Mouse (Mus musculus) granulocyte monocyte progenitor cell, adult 5-6 weeks (primary cell): ENCODE results near the gene Ptpn21. TPM values are rescaled to one million over a fixed set of nuclear protein-coding genes. Genes with fewer than 3 reads are reported as not detected.
A peak's percentile ranks its signal among the peaks of the same experiment; 100 is the strongest.

Experiments
- ATAC-seq: replicated peaks from 2 replicates; pipeline ENCODE4 v1.8.0; 2016; ENCODE audit warnings: mild to moderate bottlenecking, moderate TSS enrichment, inconsistent platforms; ENCODE audit not compliant: poor library complexity, severe bottlenecking
- total RNA-seq, 2 experiments: library from RNA; stranded (forward) in 1 of 2; stranded (reverse) in 1 of 2; fragments of 200-712, 200-1000 nt in 1 of 2; fragments of >200 nt in 1 of 2; fragmentation: Nextera tagmentation in 1 of 2; gene quantifications; 2 replicates each; pipeline ENCODE4 v1.2.3; 2014 to 2017

Ptpn21 gene
- total RNA-seq (2014; fragmentation: Nextera tagmentation) = 4.7 and 7.8 TPM in 2 replicates
- total RNA-seq (2017) = 2.7 and 3.2 TPM in 2 replicates

DNA sequence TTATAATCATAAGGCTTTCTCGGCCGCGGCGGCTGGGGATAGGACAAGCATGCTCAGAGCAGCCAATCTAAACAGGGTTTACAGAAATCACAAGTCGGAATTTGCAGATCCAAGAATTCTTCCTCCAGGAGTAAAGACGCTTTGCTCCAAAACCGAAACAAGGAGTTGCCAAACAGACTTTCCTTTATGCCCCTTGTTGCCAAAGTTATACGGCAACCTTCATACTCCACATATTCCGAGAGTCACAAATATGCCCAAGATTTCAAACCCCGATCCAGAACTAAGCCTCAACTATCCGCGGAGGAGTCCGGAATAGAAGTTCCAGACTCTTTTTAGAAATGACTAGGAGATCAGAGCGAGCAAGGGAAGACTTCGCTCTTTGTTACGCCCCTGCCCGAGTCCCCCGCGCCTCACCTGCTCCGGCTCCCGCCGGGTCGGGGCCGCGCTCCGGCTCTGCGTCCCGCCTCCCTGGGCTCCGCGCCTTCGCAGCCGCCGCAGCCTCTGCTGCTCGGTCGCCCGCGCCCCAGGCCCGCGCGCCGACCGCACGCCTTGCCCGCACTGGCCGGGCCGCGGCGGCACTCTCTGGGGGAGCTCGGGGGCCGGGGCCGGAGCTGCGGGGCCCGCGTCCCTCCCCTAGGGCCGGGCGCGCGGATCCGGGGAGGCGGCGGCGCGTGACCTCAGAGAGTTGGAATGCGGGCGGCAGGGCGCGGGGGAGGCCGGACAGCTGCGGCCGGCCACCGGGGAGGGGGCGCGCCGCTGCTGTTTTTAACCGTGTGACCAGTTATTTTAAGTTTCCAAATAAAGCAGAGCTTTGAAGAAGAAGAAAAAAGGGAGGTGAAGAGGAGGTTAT, at the start of gene Ptpn21:
Gene Ptpn21, minus strand, starts transcription at position 455 of the 850 bp plus-strand sequence.
- ATAC-seq = peak; percentile 15

DNA sequence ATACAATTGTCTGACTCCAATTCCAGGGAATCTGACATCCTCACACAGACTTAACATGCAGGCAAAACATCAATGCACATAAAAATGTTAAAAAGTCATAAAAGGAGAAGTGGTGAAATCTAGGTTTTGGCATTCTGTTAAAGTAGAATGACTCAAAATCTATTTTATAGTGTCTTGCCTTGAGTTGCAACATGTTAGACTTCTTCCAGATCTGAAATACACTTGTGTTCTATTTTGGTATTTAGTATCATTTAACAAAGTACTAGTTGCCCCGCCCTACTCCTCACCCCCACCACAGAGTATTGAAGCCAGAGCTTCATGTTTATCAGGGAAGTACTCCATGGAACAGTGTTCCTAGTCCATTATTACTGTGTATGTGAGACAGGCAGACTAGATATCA, 47.0 kb upstream of the Ptpn21 start:
- no peak for ATAC-seq

DNA sequence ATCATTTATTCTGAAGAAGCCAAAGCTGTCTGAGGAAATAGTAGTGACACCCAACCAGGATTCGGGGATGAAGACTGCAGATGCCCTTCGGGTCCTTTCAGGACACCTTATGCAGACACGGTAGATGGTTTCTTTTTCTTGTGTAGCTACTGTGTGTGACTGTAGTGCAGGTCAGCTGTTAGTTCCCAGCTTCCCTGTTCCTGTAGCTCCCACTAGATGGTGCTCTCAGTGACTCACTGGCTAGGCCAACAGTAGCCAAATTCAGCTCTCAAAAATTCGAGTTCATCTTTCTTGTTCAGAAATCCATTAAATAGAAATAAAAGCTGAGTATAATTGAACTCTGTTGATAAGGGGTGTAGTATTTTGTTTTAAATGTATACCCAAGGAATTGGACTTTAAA, 41.9 kb upstream of the Ptpn21 start:
- ATAC-seq = peak; percentile 66; the same call in 1 of the 2 replicates

DNA sequence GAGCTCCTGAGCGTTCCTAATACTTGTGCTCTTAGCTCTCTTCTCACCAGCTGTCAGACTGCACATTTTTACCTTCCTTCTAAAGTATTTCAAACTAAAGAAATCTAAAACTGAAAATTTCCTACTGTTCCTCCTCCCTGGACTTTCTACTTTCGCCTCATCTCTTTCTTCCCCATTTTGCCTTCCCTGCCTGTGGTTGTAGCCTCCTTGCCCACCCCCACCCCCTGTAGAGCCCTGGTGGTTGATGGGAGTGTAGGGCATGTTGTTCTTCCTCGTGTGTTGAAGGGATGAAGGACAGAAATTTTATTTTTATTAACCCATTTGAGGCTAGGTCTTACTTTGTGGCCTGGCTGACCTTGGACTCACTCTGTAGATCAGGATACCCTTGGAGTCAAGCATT, 40.3 kb upstream of the Ptpn21 start:
- peak; percentile 87 for ATAC-seq

DNA sequence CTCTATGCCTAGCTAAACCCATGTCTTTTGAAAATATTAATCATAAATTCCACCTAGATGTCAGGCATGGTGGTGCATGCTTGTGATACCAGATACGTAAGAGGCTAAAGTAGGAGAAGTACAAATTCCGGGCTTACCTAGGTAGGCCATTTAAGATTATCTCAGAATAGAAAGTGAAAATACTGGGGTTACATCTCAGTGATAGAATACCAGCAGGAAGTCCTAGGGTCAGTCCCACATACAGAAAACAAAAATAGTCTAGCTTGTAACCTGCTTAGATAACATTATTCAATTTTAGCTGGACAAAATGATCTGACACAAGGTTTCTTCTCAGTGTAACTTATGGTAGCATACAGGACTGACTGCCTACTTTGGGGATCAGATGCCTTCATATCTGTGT, 29.0 kb upstream of the Ptpn21 start:
- ATAC-seq = no peak

DNA sequence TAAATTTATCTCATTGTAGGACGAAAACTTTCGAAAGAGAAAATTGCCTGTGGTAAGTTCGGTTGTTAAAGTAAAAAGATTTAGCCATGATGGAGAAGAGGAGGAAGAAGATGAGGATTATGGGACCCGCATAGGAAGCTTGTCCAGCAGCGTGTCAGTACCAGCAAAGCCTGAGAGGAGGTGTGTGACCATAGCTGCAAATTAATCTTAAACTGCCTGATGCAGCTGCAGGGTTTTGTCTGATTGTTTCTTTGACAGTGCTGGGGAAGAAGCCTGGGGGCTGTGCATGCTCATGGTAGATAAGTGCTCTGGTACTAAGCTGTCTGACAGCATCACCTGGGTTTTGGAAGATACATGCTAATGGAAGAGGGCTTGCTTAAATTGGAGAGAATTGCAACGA, 22.5 kb upstream of the Ptpn21 start:
- no peak for ATAC-seq

DNA sequence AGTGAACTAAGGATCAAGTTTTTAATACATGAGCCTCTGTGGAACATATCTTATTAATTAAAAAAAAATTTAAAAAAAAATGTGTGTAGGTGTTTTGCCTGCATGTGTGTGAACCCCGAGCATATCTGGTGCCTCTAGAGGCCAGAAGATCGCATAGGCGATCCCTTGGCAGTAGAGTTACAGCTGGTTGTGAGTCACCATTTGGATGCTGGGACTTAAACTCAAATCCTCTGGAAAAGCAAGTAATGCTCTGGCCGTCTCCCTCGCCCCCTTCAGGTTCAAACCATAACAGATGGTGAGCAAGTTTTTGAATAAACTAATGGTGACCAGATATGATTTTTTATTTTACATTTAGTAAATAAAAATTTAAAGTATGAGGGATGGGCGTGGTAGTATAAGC, 20.4 kb upstream of the Ptpn21 start:
- ATAC-seq = no peak

DNA sequence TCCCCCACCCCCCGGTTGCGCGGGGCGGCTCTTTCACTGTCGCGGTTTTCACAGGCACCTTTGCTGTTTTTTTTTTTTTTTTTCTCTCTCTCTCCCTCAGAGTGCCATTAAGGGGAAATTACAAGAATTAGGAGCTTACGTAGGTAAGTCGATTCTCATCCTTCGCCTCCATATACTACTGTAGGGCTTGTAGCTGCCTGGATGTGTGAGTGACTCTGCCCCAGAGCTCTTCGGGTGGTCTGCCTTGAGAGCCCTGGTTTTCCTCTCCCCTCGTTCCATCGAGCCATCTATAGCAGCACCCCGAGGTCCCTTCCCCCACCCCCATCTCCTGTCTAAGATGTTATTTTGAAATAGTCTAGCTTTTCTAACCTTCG, 10.2 kb upstream of the Ptpn21 start:
- peak; percentile 2; the same call in 1 of the 2 replicates for ATAC-seq

DNA sequence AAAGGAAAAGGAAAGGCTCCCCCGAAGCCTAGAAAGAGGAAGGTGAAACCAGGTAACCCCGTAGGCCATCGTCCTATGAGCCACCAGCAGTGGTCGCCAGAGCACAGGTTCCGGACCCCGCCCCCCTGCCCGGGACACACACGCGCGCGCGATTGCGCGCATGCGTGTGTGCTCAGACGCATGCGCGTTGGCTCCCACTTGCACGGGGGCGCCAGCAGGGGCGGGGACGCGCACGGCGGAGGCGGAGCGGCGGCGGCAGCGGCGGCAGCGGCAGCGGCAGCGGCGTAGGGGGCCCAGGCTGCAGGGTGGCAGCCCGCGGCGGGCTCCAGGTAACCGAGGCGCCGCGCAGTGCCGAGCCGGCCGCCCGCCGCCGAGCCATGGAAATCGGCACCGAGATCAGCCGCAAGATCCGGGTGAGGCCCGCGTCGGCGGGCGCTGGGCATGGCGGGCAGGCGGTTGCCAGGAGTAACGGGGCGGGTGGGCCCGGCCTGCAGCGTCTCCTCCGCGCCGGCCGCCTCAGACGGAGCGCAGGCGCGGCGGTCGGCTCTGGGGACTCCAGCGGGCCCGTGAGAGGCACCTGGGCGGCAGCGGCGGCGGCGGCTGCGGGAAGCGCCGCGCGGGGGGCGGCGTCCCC, 9.7 kb upstream of the Ptpn21 start, which contains the start of gene Zc3h14:
Gene Zc3h14, plus strand, starts transcription at position 219 of the 634 bp plus-strand sequence.
- ATAC-seq = peak; percentile 91

DNA sequence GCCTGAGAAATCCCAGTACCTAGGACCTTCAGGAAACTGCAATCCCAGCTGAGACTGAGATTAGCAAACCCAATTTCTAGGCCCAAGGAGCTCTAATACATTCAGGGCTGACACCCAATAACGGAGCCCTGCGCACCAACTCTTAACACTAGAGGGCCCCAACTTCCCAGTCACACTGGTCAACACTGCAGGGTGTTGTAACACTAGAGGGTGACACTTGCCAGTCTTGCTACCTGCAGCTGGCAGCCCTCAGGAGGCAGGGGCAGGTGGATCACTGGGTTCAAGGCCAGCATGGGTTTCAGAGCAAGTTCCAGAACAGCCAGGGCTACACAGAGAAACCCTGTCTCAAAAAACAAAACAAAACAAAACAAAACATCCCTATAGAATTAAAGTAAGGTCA, 8.9 kb upstream of the Ptpn21 start:
- ATAC-seq = peak; percentile 85

DNA sequence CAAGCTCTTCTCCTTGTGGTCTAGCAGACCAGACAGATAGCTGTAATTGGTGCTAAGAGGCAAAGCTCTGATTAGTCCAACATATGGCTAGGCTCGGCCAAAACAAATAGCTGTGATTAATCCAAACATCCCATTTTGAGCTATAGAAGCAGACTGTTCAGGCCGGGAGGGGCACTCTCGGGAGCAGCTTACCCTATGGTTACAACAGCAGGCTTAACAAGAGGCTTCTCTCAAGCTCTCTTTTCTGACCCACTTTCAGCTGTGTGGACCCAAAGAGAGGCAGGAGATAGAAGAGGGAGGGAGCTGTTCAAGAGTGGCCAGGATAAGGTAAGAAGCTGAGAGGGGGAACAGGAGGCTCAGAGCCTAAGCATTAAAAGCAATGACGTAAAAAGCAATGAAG, 8.4 kb upstream of the Ptpn21 start:
- no peak for ATAC-seq

DNA sequence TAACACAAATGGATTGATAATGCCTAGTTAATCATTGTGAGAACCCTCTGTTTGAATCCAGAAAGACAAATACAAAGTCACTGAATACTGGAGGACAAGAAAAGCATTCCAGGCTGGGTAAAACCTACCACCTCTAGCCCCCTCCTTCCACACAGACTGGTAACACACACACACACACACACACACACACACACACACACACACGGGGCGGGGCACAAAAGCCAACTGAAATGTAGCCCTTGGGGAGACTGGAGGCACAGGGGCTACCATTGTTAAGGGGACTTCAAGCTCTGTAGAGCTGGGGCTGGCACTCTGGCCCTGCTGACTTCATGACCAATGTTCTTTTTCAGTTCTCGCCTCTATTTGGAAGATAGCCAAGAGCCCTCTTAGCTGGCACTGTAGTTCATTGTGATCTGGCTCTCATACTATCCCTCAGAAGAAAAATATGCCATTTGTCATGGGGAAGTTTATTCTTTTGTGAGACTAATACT, 3.9 kb upstream of the Ptpn21 start:
- ATAC-seq = no peak

DNA sequence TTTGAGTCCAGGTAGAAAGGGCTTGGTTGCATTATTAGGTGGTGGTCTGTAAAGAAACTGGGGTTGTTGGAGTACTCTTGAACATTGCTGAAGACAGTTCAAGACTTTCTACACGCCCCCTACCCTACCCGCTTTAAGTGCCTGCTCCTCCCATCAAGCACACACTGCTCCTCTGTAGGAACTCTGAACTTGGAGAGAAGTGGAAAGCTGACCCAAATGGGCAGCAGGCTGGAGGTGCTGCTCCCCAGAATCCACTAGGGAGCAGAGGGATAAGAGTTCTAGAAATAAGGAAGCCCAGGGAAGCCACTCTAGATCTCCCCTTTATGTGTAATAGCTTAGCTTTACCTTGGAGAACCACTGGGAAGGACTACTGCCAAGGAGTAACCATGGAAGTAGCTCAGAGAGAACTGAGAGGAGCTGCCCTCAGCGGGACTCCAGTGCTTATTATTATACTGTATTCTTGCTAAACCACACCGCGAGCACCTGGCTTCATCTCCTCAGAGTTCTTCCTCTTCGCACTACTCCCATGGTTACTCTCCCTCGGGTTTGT, 671 bp upstream of the Ptpn21 start:
- no peak; the same call in 1 of the 2 replicates for ATAC-seq

DNA sequence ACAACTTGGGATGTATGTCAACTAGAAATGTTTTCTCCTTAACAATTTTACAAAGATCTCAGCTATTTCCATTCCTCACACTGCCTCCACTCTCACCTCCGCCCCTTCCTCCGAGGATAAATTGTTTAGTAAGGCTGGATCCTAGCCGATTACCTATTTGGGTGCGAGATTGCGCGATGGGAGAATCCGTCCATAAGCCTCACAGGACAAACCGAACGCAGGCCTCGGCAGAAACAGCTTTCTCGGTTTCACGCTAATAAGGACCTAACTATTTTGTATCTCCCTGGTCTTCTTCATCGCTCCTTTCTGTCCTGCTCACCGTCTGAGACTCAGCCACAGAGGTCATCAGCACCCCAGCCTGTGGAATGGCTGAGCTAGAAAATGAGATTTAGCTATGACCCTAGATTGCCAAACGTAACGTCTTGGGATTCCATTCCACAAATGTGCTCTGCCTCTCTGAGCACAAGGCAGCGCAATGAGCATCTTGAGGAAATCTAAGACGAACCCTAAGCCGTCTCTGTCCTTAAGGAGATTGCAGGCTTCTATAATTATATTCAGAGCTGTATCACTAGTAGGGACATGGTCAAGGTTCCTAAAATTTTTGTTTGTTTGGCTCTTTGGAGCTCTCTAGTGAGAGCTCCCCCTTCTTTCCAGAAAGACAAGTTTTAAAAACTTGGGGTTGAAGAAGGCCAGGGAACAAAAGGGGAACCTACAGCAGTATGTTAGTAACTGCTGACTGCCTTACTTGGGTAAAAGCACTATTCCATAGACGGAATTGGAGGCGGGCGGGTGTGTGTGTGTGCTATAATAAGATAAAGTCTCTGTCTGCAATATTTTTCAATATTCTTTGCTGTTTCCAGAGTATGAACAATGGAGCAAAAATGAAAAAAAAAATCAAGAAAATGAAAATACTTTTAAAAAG, 2.1 kb downstream of the Ptpn21 start:
- no peak for ATAC-seq

DNA sequence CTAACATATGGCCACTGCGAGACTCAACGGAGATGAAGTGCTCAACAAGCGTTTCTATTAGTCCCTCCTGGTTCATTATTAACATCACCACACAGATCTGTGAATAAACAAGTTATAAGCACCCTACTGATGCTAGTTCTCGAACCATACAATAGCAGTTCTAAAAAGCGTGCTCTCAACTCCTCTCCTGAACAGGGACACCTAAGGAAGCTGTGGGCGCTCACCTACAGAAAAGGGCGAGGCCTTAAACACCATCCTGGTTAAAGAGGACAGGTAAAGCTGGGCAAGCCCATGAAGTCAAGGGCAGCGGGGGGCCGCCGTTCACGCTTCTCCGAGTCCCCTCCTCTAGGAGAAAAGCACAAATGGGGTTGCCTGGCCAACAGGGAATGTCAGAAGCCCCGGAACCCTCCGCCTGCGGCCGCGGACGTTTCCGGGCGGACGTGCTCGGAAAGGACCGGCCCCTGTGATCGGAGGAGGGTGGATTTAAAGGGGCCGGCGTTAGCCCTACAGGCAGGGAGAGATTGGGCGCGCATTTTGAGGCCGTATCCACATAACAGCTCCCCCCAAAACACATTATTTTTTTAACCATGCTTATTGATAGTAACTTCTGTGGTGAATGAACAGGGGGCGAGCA, 2.8 kb downstream of the Ptpn21 start:
- ATAC-seq = peak; percentile 84

DNA sequence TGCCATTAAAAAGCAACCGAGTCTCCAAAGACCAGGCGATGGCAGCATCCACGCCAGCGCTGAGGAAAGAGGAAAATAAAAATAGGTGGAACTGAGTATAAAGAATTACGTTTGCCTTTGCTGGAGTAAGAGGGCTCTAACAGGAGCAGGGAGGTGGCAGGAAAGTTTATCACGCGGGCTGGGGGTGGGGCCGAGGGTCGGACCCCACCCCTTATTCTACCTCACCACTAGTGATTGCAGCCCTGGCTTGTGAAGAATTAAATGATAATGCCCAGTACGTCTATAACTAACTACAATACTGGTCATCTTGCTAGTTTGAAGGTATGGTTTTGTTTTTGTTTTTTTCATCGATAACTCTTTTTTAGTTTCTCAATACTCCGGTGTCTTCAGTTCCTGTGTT, 3.4 kb downstream of the Ptpn21 start:
- peak; percentile 34 for ATAC-seq

DNA sequence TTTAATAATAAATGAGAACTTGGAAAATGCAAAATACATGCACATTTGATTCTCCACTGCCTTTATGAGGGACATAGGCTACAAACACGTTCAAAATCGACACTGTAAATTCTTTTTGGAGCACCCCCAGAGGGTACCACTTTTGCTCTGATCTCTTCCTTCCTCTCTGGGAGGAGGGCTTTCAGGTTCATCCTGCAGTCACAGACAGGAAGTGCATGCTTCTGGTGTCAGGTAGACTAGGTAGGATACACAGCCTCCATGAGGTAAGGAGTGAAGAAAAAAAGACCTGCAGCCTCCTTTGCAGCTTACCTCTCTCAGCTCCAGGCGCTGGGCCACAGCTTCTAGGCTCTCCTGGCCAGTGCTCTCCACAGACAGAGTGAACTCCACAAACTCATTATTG, 4.0 kb downstream of the Ptpn21 start:
- ATAC-seq = no peak

DNA sequence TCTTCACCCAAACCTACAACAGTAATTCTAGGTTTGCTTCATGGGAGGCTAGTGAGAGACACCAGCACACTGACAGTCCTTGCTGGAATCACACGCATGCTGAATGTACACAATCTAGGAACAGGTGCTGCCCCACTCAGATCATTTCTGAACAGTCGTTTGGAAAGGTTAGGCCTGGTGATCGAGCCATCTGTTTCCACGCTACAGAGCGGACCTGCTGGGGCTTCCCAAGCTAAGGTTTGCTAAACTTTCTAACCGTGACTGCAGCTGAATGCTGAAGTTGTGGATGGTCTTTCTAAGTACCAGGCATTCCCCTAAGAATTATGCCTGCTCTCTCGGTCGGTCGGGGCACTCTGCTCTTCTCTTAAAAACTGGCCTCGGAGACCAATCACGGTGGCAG, 6.5 kb downstream of the Ptpn21 start:
- ATAC-seq = no peak

DNA sequence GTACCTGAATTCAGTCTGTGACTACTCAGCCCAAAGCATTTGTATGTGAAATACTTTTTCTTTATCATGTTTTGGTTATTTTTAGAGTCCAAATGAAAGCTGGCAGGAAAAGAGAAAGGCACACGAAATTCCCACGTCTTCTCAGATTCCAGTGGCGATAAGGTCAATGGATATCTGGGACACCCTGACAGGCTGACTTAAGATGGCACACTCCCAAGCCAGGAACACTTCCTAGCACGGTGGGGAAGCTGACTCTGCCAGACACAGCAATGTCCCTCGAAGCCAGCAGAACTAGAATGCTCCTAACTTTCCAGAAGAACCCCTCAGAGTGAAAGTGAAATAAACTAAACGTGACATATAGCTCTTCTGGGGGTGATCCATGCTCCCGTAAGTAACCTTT, 10.0 kb downstream of the Ptpn21 start:
- no peak for ATAC-seq

DNA sequence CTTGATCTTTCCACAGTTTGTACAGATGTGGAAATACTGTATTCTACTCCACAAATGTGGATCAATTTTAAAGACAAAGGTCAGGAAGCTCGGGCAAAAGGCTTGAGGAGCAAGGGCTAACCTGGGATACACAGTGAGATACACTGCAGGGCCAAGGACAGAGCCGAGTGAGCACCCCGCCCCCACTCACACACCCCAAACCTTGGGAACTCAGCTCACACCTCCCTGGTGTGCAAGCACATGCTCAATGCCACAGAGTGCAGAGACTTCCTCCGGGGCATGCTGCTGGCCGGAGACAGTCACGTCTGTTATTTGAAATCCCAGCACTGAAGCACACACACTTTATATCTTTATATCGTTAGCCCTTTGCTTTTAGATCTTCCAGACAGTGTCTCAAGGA, 11.1 kb downstream of the Ptpn21 start:
- no peak for ATAC-seq
